In genomic region chr5:143555233-143555632, GRCm38 (mm10) we compare ENCODE assay signal across 23 mouse cellular contexts.
"Had no signal": no experiment of that assay in that cellular context is flagged by ENCODE, and none has a peak within 500 bp of the region (broad histone marks: within the 10 kb centered on the region; RNA-seq: fewer than 3 reads in every experiment).

No protein-coding gene starts in this region.

- H3K4me2 ChIP-seq: heart, embryonic 12.5 days; hindbrain, embryonic 12.5 days; hindbrain, embryonic 14.5 days; intestine, embryonic 15.5 days; limb, embryonic 13.5 days; limb, embryonic 15.5 days had no signal

- H3K9me3 ChIP-seq: heart, embryonic 10.5 days; heart, embryonic 12.5 days; hindbrain, embryonic 10.5 days; hindbrain, embryonic 12.5 days; intestine, embryonic 15.5 days; limb, embryonic 13.5 days; limb, embryonic 15.5 days had no signal

- H3K4me1 ChIP-seq: intestine, embryonic 15.5 days had no signal

- ATAC-seq: hindbrain, embryonic 16.5 days; inflammation-experienced regulatory T-cells, adult 6 months; intestine, embryonic 15.5 days; intestine, postnatal 0 days had no signal

- DNase-seq: gastrocnemius, postnatal 25 days; heart, postnatal 10 days; heart, postnatal 4 days; kidney, adult 18-20 months; kidney, adult 8-10 months; kidney, postnatal 10 days; kidney, postnatal 25 days; kidney, postnatal 4 days; left cerebral cortex, postnatal 4 days had no signal

- H3K9ac ChIP-seq: heart, embryonic 12.5 days; hindbrain, embryonic 12.5 days; hindbrain, embryonic 14.5 days; intestine, embryonic 15.5 days; limb, embryonic 13.5 days; limb, embryonic 15.5 days; liver, embryonic 14.5 days had no signal

- H3K4me3 ChIP-seq: heart, embryonic 10.5 days; heart, embryonic 12.5 days; hindbrain, embryonic 10.5 days; hindbrain, embryonic 12.5 days; intestine, embryonic 15.5 days; layer of hippocampus, adult 2 months; left cerebral cortex, adult 2 months; limb, embryonic 13.5 days; limb, embryonic 15.5 days had no signal

- H3K27me3 ChIP-seq: heart, embryonic 12.5 days; hindbrain, embryonic 12.5 days; intestine, embryonic 15.5 days; limb, embryonic 13.5 days; limb, embryonic 15.5 days had no signal

- H3K27ac ChIP-seq: heart, embryonic 10.5 days; hindbrain, embryonic 10.5 days; hindbrain, embryonic 12.5 days; hindbrain, embryonic 14.5 days; intestine, embryonic 15.5 days; left cerebral cortex, adult 2 months; limb, embryonic 13.5 days; limb, embryonic 15.5 days; liver, embryonic 14.5 days had no signal

- H3K36me3 ChIP-seq: intestine, embryonic 15.5 days had no signal
